Mouse (Mus musculus): Measurements from ENCODE around the gene Fgfr2.

DNA sequence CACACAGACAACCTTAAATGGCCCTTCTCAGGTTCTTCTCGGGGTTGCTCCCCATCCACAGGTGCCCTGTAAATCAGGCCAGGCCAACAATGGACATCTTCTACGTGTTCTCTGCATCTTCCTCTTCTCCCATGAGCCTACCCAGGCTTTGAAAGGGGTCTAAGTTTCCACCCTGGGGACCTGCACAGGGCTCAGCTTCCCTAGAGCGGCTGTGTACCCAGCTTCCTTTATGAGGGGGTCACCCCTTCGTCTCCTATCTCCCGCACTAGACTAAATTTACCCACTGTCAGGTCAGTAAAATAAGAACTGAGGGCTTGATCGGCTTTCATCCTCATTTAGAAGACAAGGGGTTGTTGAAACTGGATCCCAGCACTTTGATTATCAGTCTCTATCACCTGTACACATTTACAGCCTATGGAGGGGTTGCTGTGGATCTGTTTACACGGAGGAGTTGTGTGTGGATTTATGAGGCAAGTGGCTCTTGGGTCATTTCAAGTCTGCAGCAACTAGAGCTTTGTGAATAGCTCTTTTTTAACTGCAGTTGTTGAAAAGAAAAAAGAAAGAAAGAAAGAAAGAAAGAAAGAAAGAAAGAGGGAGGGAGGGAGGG, 2969.7 kb downstream of the Fgfr2 start:
- TF ChIP-seq CTCF (IDR thresholded peaks at IDR 0.05; ENCODE audit: borderline replicate concordance, insufficient read depth, low read length) (no peak), POLR2A (IDR thresholded peaks at IDR 0.05; ENCODE audit: low read depth, low read length) (no peak)
